Mouse (Mus musculus) megakaryocyte-erythroid progenitor cell, adult 5-6 weeks (primary cell): ENCODE data around the gene Znrd1. TPM values are rescaled to one million over a fixed set of nuclear protein-coding genes. Genes with fewer than 3 reads are reported as not detected.

Source experiments
- ATAC-seq: replicated peaks from 2 replicates; pipeline ENCODE4 v1.8.0; 2016; ENCODE audit warnings: mild to moderate bottlenecking, inconsistent platforms; ENCODE audit not compliant: severe bottlenecking, poor library complexity, low FRiP score, low TSS enrichment
- total RNA-seq, 2 experiments: library from RNA; stranded (forward) in 1 of 2; stranded (reverse) in 1 of 2; fragments of 200-1000, 215-1000 nt in 1 of 2; fragments of >200 nt in 1 of 2; fragmentation: Nextera tagmentation in 1 of 2; gene quantifications; 2 replicates each; pipeline ENCODE4 v1.2.3; 2014 to 2017

Znrd1 gene
- total RNA-seq, 2 experiments from 2014 or later = 35.3 to 94.1 TPM

DNA sequence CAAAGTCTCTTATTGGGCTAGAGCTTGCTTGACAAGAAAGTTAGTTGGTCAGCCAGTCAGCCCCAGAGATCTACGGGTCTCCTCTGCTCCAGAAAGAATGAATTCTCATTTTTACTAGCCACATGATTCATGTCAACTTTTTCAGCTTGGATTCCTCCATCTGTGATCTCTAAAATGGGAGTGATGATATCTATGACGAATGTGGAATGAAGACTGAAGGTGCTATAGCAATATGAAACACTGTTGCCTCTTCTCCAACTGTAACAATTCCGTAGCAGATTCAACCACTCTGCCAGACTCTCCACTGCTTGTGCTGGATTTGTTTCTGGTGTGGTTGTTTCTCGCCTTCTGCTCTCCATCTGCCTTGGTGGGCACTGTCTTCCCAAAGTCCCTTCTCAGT, 27.2 kb downstream of the Znrd1 start:
- ATAC-seq = no peak

DNA sequence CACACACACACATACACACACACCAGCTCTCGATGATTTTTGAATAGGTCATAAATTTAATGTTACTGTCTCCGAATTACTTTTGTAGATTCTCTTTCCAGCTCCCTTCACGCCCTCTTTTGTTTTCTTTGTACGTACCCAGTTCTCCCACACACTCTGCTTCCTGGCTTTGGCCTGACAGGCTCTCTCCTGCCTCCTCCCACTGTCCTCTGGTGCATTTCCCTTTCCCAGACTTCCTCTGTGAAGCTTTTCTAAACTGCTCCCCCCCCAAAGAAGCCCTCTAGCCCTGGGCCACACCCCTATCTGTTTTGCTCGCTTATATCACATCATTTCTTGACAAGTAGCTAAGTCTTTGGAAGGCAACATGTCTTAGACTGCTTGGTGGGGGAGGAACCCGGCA, 28.1 kb downstream of the Znrd1 start:
- no peak for ATAC-seq

DNA sequence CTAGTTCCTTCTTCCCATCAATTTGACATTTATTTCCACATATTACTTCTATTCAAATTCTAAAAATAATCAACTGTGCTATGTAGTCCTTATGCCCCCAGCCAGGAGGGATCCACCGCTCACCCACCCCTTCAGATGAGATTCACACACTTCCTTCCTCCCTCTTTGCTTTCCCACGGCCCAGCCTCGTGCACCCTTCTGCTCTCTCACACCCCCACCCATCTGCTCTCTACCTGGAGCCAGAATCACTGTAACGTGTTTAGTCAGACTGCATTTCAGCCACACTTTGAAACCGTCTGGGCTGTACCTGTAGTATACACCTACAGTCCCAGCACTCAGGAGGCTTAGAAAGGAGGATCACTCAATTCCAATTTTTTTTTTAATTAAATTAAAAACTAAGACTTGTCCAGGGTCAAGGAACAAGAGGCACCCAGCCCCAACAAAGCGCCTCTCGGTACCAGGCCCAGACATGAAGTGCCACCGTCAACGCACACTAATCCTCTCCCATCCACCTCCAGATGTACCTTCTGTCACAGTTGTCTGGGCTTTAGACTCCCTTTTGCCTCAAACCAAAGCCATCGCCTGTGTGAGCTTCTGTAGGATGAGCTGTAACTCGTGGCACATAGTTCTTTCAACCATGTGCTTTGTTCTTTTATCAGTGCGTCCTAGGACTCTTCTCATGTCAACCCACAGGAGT, 29.0 kb downstream of the Znrd1 start:
- no peak for ATAC-seq

DNA sequence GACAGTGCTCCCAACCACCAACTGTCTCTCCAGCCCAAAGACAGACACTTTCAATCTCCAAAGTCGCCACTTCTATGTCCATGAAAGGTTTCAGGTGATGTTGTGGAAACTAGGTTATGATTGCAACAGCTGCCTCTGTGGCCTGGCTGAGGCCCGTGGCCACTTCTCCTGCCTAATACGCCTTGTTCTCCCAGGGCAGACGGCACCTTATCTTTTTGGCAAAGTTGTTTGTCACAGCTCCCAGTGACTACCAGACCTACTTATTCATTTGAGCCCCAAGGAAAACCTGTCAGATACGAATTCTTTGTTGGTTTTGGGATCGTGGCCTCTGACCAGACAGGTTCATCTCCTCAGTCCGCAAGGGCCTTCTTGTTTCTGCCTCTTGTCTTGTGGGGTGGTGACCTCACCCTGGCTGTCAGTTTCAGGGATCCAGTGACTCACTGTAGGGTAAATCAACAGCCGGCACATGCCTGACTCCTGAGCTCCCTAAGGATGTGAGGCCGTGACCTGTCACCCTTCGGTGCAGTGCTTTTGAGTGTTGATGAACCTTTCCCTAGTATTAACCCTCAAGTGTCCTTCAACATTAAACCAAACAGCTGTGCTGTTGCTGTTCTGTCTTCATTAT, 30.8 kb downstream of the Znrd1 start:
- ATAC-seq = no peak

DNA sequence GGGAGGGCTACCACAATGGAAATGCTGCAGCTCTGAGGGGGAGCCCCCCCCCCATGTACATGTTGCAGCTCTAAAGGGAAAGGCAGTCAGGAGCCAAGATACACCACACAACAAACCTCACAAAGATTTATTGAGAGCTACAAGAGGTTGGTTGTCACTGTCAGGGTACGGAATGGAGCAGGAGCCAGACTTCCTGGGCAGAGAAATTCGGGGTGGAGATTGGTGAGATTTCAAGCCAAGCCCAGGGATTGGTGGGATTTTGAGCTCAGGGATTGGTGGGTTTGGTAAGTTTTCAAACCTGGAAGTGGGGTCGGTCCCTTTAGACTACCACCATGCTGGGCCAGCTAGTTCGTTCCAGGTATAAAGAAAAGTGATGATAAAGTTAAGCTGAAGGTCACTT, 34.9 kb downstream of the Znrd1 start:
- ATAC-seq = no peak

DNA sequence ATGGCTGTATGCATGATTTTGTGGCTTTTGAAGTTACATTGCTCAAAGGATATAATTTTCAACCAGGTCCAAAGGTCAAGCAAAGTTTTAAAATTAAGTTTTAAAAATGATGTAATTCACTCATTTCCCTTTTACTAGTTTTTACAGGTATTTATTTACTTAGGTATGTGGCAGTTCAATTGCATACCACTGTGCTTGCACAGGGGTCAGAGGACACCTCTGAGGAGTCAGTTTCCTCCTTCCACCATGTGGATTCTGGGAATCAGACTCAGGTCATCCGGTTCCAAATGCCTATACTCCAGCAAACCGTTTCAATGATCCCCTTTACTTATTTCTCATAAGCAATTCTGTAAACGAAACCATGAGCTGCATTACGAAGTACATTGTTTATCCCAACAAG, 35.6 kb downstream of the Znrd1 start:
- no peak for ATAC-seq

DNA sequence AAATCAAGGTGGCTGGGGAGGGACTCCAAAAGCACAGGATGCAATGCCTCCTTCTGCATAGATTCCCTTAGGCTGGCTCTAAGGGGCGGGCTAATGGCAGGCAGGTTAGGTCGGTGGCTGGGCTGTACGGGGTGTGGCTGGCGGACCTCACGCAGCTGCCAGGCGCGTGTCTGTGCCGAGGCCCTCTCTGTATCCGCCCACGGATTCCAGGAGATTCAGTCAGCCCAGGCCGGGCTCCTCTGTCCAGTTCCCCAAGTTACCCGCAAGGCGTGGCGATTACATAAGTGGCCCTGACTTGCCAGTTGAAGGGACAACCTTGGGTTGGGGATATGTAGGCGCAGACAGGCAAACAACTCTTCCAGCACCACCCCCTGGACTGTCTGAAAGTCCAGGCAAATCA, 38.1 kb downstream of the Znrd1 start:
- ATAC-seq = no peak

DNA sequence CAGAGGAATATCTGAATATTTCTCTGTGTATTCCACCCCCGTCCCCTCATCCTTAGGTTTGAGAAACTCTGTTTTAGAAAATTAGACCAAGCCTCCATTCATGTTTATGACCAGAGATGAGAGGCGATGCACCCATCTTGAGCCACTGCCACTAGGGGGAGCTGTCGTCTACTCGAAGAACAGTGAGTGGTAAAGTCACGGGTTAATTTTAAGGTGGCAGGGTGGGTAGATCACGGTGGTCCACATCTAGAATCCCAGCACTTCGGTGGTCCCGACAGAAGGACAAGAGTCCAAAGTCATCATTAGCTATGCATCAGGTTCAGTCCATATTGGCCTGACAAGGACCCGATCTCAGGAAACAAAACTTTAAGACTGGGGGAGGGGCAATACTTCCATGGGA, 43.3 kb downstream of the Znrd1 start:
- peak; percentile 58 for ATAC-seq

DNA sequence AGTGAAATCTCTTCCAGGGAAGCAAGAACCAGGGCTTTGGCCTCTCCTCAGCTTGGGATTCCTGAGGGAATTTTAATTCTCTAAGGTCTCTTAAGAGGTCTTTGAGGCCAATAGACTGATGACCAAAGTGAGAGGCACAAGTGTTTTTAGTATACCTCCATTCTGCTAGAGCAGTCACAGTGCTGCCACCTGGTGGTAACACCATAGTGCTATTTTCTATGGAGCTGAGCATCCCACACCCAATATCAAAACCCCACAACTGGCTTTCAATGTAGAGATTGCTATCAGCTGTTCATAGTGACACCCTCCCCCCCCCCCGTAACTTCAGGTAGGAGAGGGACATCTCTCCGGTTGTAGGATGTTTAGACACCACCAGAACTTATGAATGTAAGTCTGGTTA, 44.3 kb downstream of the Znrd1 start:
- peak; percentile 77 for ATAC-seq

DNA sequence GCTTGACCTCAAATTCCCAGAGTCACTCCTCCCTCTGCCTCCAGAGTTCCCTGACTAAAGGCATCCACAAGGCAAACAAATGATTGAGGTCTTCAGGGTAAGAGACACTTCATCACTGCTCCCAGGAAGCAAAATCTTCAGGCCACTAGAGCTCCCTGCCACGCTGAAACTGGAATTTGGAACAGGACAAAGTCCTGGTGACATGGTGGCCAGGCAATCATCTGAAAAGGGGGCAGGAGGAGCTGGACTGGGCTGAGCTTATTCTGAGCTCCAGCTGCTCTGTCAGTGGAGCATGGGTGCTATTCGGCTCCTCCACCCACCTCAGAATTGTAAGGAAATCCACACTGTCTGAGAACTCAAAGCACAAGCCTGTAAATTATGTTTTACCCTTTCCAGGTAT, 46.3 kb downstream of the Znrd1 start:
- ATAC-seq = no peak

DNA sequence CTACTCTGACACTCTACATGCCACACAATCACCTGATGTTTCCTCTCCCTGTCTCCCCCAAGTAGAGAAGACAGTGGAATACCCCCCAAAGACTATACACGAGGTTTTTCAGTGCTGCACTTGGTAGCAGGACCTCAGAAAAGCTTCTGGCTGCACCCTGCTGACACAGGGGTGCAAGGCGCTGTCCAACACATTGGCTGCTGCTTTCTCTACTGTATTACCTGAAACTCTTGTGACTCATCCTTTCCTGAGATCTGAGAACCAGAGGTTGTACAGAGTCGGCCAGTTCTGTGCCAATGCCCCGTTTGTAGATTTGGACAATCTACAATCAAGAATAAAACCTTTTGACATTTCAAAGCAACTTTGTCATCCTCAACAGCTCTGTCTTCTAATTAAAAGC, 48.6 kb downstream of the Znrd1 start:
- ATAC-seq = no peak

DNA sequence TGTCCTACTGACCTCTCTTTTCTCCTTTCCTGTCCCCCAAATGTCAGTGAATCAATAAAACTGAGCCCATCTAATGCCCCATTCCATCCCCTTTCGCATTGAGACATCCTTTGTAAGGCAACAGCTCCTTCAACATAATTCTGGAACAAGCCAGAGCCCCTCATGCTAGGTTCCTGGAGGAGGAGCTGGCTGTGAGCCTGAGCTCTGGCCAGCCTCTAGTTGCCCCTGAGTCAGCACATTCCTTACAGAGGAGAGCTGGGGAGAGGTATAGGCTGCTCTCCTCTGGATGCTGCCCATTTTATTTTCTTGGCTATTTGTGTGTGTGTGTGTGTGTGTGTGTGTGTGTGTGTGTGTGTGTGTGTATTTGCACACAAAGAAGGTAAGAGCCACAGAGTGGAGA, 50.1 kb downstream of the Znrd1 start:
- no peak for ATAC-seq

Other genes starting within 250 kb of the Znrd1 start
- gene H2-M10.5, start 185.6 kb downstream of the Znrd1 start, total RNA-seq (2014; fragmentation: Nextera tagmentation) = not detected in 2 replicates
- not detected in 2 replicates for gene H2-M10.5, start 185.6 kb downstream of the Znrd1 start, total RNA-seq (2017)
- gene H2-M10.6, start 146.4 kb downstream of the Znrd1 start, total RNA-seq (2014; fragmentation: Nextera tagmentation) = not detected in 2 replicates
- gene H2-M10.6, start 146.4 kb downstream of the Znrd1 start, total RNA-seq (2017) = not detected in 2 replicates
- gene Trim26, start 121.4 kb downstream of the Znrd1 start, total RNA-seq (2014; fragmentation: Nextera tagmentation) = 13.0 and 13.6 TPM in 2 replicates
- gene Trim26, start 121.4 kb downstream of the Znrd1 start, total RNA-seq (2017) = 7.7 and 9.3 TPM in 2 replicates
- gene Trim15, start 91.3 kb downstream of the Znrd1 start, total RNA-seq (2014; fragmentation: Nextera tagmentation) = not detected in 2 replicates
- not detected in 2 replicates for gene Trim15, start 91.3 kb downstream of the Znrd1 start, total RNA-seq (2017)
- gene Trim10, start 89.0 kb downstream of the Znrd1 start, total RNA-seq (2014; fragmentation: Nextera tagmentation) = 7.5 and 9.6 TPM in 2 replicates
- gene Trim10, start 89.0 kb downstream of the Znrd1 start, total RNA-seq (2017) = 13.8 and 24.1 TPM in 2 replicates
- gene Trim40, start 68.4 kb downstream of the Znrd1 start, total RNA-seq (2014; fragmentation: Nextera tagmentation) = not detected in 2 replicates
- not detected in 2 replicates for gene Trim40, start 68.4 kb downstream of the Znrd1 start, total RNA-seq (2017)
- not detected in 2 replicates for gene Trim31, start 60.4 kb downstream of the Znrd1 start, total RNA-seq (2014; fragmentation: Nextera tagmentation)
- not detected in 2 replicates for gene Trim31, start 60.4 kb downstream of the Znrd1 start, total RNA-seq (2017)
- not detected in 2 replicates for gene Rnf39, start 15.6 kb downstream of the Znrd1 start, total RNA-seq (2014; fragmentation: Nextera tagmentation)
- gene Rnf39, start 15.6 kb downstream of the Znrd1 start, total RNA-seq (2017) = not detected in 2 replicates
- 61.5 and 88.0 TPM in 2 replicates for gene Ppp1r11, start 6.8 kb downstream of the Znrd1 start, total RNA-seq (2014; fragmentation: Nextera tagmentation)
- 53.8 and 72.8 TPM in 2 replicates for gene Ppp1r11, start 6.8 kb downstream of the Znrd1 start, total RNA-seq (2017)
- 1.4 and 13.1 TPM in 2 replicates for gene Znrd1as, start within 50 bp of the Znrd1 start, total RNA-seq (2014; fragmentation: Nextera tagmentation)
- 11.4 and 23.7 TPM in 2 replicates for gene Znrd1as, start within 50 bp of the Znrd1 start, total RNA-seq (2017)
- not detected in 2 replicates for gene 2410137M14Rik, start 22.7 kb upstream of the Znrd1 start, total RNA-seq (2014; fragmentation: Nextera tagmentation)
- gene 2410137M14Rik, start 22.7 kb upstream of the Znrd1 start, total RNA-seq (2017) = not detected in 2 replicates
- gene H2-M5, start 31.0 kb upstream of the Znrd1 start, total RNA-seq (2014; fragmentation: Nextera tagmentation) = not detected in 2 replicates
- gene H2-M5, start 31.0 kb upstream of the Znrd1 start, total RNA-seq (2017) = not detected in 2 replicates
- 0.87 TPM in 1 of 2 replicates, not detected in the other for gene Zfp57, start 42.6 kb upstream of the Znrd1 start, total RNA-seq (2014; fragmentation: Nextera tagmentation)
- 0.08 TPM in 1 of 2 replicates, not detected in the other for gene Zfp57, start 42.6 kb upstream of the Znrd1 start, total RNA-seq (2017)
- not detected in 2 replicates for gene Mog, start 64.8 kb upstream of the Znrd1 start, total RNA-seq (2014; fragmentation: Nextera tagmentation)
- not detected in 2 replicates for gene Mog, start 64.8 kb upstream of the Znrd1 start, total RNA-seq (2017)
- 9.1 and 11.1 TPM in 2 replicates for gene Gabbr1, start 87.4 kb upstream of the Znrd1 start, total RNA-seq (2014; fragmentation: Nextera tagmentation)
- 0.91 and 0.99 TPM in 2 replicates for gene Gabbr1, start 87.4 kb upstream of the Znrd1 start, total RNA-seq (2017)
- not detected in 2 replicates for gene Olfr90, start 129.9 kb upstream of the Znrd1 start, total RNA-seq (2014; fragmentation: Nextera tagmentation)
- not detected in 2 replicates for gene Olfr90, start 129.9 kb upstream of the Znrd1 start, total RNA-seq (2017)
- not detected in 2 replicates for gene Olfr91, start 139.7 kb upstream of the Znrd1 start, total RNA-seq (2014; fragmentation: Nextera tagmentation)
- not detected in 2 replicates for gene Olfr91, start 139.7 kb upstream of the Znrd1 start, total RNA-seq (2017)
- not detected in 2 replicates for gene Olfr92, start 161.5 kb upstream of the Znrd1 start, total RNA-seq (2014; fragmentation: Nextera tagmentation)
- not detected in 2 replicates for gene Olfr92, start 161.5 kb upstream of the Znrd1 start, total RNA-seq (2017)
- gene Olfr93, start 202.9 kb upstream of the Znrd1 start, total RNA-seq (2014; fragmentation: Nextera tagmentation) = not detected in 2 replicates
- not detected in 2 replicates for gene Olfr93, start 202.9 kb upstream of the Znrd1 start, total RNA-seq (2017)
- not detected in 2 replicates for gene Ubd, start 235.3 kb upstream of the Znrd1 start, total RNA-seq (2014; fragmentation: Nextera tagmentation)
- 0.88 TPM in 1 of 2 replicates, not detected in the other for gene Ubd, start 235.3 kb upstream of the Znrd1 start, total RNA-seq (2017)
- not detected in 2 replicates for gene Olfr94, start 242.4 kb upstream of the Znrd1 start, total RNA-seq (2014; fragmentation: Nextera tagmentation)
- not detected in 2 replicates for gene Olfr94, start 242.4 kb upstream of the Znrd1 start, total RNA-seq (2017)